Mouse (Mus musculus) hindbrain, embryonic 12.5 days (tissue): Measurements from ENCODE around the gene Terf2ip. TPM values are rescaled to one million over a fixed set of nuclear protein-coding genes. Genes with fewer than 3 reads are reported as not detected.

Experiments used
- ATAC-seq: fragments of 200-750 bp; cut with Nextera tagmentation; 2 replicates; pipeline ENCODE4 v1.8.0; 2017; ENCODE audit warnings: moderate TSS enrichment; ENCODE audit not compliant: low FRiP score
- H3K27ac ChIP-seq: fragments of 300-500 bp; sonication (generic); 2 replicates; pipeline ENCODE4 v1.5.1; 2016; ENCODE audit warnings: mild to moderate bottlenecking
- H3K27me3 ChIP-seq: fragments of 300-500 bp; sonication (generic); 2 replicates; pipeline ENCODE4 v1.6.1; 2016; ENCODE audit warnings: mild to moderate bottlenecking
- H3K36me3 ChIP-seq: fragments of 300-500 bp; sonication (generic); 2 replicates; pipeline ENCODE4 v1.6.1; 2016; ENCODE audit warnings: mild to moderate bottlenecking
- H3K4me1 ChIP-seq: fragments of 300-500 bp; sonication (generic); 2 replicates; pipeline ENCODE4 v1.6.1; 2016
- H3K4me2 ChIP-seq: fragments of 300-500 bp; sonication (generic); replicated peaks from 2 replicates; pipeline ENCODE4 v1.6.1; 2016; ENCODE audit warnings: mild to moderate bottlenecking
- H3K4me3 ChIP-seq: fragments of 300-500 bp; sonication (generic); 2 replicates; pipeline ENCODE4 v1.5.1; 2016; ENCODE audit warnings: mild to moderate bottlenecking
- H3K9ac ChIP-seq: fragments of 300-500 bp; sonication (generic); 2 replicates; pipeline ENCODE4 v1.6.1; 2016; ENCODE audit warnings: mild to moderate bottlenecking, moderate library complexity
- H3K9me3 ChIP-seq: fragments of 300-500 bp; sonication (generic); replicated peaks from 2 replicates; pipeline ENCODE4 v1.6.1; 2016; ENCODE audit warnings: mild to moderate bottlenecking
- WGBS: fragments of 180-500 bp; shearing (Covaris S2); methylation state at CpG from one replicate; pipeline ENCODE4 v1.1.7; 2016; 5-methylcytosine and 5-hydroxymethylcytosine counted together
- polyA plus RNA-seq: library from polyadenylated mRNA; unstranded; fragments of >200 nt; fragmentation: Nextera tagmentation; extraction: Ambion mirVana; gene quantifications from 2 replicates; pipeline ENCODE4 v1.2.1, GENCODE M21; 2016

Gene Terf2ip
- polyA plus RNA-seq, 1 experiment from 2014 or later = 41.0 TPM

DNA sequence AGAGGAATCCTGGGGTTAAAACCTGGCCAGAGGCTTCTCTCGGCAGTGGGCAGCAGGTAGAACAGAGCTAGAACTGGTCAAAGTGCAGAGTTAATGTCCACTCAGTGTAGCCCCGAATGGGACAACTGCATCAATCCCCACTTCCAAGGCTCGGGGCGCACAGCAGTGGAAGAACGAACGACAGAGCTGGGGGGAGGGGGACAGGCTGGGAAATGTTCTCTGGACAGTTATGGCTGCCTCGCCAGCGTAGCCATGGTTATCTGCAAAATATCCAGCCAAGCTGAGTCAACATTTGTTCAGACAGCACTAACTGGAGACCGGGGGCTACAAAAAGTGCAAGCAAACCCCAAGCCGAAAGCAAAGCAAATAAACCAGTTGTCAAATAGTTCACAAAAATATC is 33.1 kb upstream of the Terf2ip start:
- 74% methylated on average over 10 of the region's 10 CpGs for WGBS
- Histone ChIP-seq H3K27ac (no peak overlapping the region), H3K27me3 (no peaks in the 10 kb centered on the region), H3K4me3 (no peak overlapping the region), H3K9me3 (no peaks in the 10 kb centered on the region), H3K4me2 (no peak overlapping the region), H3K9ac (no peak overlapping the region), H3K4me1 (no peaks in the 10 kb centered on the region), H3K36me3 (peaks cover 57% of the 10 kb centered on the region)
- ATAC-seq = no peak

DNA sequence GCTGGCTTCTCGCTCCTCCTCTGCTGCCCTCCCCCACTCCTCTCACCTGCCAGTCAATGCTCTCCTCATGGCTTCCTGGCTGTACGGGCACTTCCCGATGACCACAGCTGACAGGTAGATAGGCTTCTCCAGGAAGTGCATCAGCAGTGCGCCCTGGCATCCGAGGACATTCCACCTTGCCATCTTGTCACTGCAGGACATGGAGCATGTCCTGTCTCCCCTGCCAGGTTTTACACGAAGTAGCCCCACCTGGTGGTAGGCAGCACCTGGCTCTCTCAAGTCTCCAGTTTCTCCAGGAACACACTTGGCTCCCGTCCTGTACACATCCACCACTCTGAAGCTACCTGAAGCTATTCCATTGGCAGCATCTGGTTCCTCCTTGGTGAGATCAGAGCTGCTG is 29.1 kb upstream of the Terf2ip start:
- Histone ChIP-seq H3K27me3 (no peaks in the 10 kb centered on the region), H3K4me2 (no peak overlapping the region), H3K9me3 (no peaks in the 10 kb centered on the region), H3K27ac (no peak overlapping the region), H3K9ac (no peak overlapping the region), H3K4me3 (no peak overlapping the region), H3K4me1 (no peaks in the 10 kb centered on the region), H3K36me3 (peaks cover 56% of the 10 kb centered on the region)
- WGBS = 81% methylated on average over 7 of the region's 7 CpGs
- no peak for ATAC-seq

DNA sequence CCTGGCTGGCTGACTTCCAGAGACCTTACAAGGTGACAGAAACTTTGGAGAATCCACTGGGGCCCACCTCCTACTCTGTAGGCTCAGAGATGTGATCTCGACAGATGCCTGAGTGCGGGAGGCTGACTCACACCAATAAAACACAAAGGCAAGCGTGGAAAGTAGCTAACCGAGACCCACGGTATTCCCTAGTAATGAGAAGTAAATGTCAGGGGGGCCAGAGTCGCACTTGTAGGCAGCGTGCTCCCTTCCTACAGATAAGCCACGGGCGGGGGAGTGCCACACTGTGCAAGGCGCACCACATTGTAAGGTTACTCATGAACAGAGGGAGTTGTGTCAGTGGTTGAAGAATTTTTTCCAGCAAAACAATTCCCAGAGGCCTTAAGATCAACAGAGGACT is 26.7 kb upstream of the Terf2ip start:
- Histone ChIP-seq H3K27me3 (no peaks in the 10 kb centered on the region), H3K4me3 (no peak overlapping the region), H3K9me3 (no peaks in the 10 kb centered on the region), H3K4me2 (no peak overlapping the region), H3K27ac (no peak overlapping the region), H3K36me3 (peaks cover 65% of the 10 kb centered on the region), H3K4me1 (no peaks in the 10 kb centered on the region), H3K9ac (no peak overlapping the region)
- 90% methylated on average over 10 of the region's 10 CpGs for WGBS
- no peak for ATAC-seq

DNA sequence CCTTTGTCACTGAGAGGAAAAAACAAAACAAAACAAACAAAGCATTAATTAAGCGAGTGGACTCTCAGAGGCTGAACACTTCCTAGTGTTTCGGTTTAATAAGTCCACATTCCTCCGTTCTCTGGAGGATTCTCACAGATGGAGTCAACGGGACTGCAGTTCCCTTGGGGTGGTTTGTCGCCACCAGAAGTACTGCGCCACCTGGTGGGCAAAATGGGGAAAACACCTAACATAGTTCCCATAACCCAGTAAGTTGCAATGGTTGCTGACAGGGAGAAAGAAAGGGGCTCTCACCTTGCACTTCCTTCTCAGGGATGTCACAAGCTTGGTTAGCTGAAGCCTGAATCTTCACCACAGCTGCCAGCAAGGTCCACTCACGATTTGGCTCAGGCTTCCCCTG is 21.3 kb upstream of the Terf2ip start:
- 19% methylated on average over 7 of the region's 7 CpGs for WGBS
- no peak for ATAC-seq
- Histone ChIP-seq H3K4me2 (no peak overlapping the region), H3K27ac (no peak overlapping the region), H3K4me1 (peaks cover 8% of the 10 kb centered on the region), H3K36me3 (peaks cover 56% of the 10 kb centered on the region), H3K27me3 (no peaks in the 10 kb centered on the region), H3K9ac (no peak overlapping the region), H3K9me3 (no peaks in the 10 kb centered on the region), H3K4me3 (no peak overlapping the region)

DNA sequence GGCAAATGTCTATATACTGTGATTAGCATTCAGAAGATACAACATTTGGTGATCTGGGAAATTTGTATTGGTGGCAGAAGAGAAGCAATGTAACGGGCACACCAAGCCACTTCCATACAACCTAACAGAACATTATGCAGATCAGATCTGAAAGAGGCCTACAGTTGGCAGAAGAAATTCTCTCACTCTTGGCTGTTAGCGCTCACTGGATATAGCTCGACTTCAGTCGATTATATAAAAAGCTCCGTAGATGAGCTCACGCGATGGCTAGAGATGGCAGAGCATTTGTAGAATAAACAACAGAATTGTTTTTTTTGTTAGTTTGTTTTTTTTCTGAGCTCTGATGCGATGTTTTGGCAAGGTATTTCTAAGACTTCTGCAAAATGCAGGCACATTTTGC is 19.9 kb upstream of the Terf2ip start:
- no peak for ATAC-seq
- Histone ChIP-seq H3K36me3 (peaks cover 59% of the 10 kb centered on the region), H3K27ac (no peak overlapping the region), H3K4me2 (peak overlapping the region; percentile 70), H3K27me3 (no peaks in the 10 kb centered on the region), H3K4me1 (peaks cover 8% of the 10 kb centered on the region), H3K9me3 (no peaks in the 10 kb centered on the region), H3K9ac (peak overlapping the region; percentile 87), H3K4me3 (peak overlapping the region; percentile 75)
- WGBS = 75% methylated on average over 8 of the region's 8 CpGs

DNA sequence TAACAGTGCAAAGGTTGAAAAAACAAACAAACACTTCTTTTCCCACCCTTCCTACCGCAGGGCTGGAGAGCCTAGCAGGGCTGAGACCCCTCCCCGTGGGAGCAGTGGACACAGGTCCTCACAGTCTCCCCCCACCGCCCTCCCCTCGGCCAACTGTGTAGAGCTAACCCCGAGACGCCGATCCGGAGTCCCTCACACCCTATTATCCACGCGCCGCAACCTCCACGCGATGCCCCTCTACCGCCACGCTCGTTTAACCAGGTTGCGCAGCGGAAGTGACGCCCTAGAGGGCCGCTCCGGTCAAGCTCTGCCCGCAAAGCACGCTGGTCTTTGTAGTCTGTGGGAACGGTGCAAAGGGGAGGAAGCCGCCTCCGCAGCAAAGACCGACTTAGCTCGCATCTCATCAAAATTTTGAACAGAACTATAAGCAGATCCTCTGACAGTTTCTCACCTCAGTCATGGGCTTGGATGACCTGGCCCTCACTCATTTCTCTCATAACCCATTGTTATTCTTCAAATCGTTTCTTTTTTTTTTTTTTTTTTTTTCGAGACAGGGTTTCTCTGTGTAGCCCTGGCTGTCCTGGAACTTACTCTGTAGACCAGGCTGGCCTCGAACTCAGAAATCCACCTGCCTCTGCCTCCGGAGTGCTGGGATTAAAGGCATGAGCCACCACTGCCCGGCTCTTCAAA is 19.0 kb upstream of the Terf2ip start, which contains the start of gene Adat1:
Adat1 (minus strand) TSS at position 290 of the 690 bp plus-strand sequence.
- Histone ChIP-seq H3K9ac (peak within 1 kb of the TSS; percentile 87), H3K27ac (peak within 1 kb of the TSS; percentile 35; the same call in 1 of the 2 replicates)

DNA sequence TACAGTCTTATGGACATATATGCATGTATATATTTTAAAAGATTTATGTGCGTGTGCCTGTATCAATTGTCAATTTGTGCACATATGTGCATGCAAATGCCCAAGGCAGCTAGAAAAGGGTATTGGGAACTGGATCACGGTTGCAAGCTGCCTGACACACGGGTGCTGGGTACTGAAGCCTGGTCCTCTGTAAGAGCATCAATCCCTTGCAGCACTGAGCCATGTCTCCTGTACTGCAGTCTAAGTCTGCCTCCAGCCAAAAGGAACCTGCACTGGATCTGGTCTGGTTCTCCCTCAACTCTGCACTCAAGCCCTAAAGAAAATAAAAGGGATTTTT is 18.5 kb upstream of the Terf2ip start:
- ATAC-seq = peak; percentile 35; the same call in 1 of the 2 replicates
- Histone ChIP-seq H3K27ac (no peak overlapping the region), H3K9ac (no peak overlapping the region), H3K9me3 (no peaks in the 10 kb centered on the region), H3K36me3 (peaks cover 62% of the 10 kb centered on the region), H3K27me3 (no peaks in the 10 kb centered on the region), H3K4me3 (no peak overlapping the region), H3K4me2 (peak overlapping the region; percentile 70; the same call in 1 of the 2 replicates), H3K4me1 (peaks cover 8% of the 10 kb centered on the region)
- WGBS = 81% methylated on average over 3 of the region's 3 CpGs

More for the DNA sequence above, 19.0 kb upstream of the Terf2ip start, which contains the start of gene Adat1:
- 4% methylated on average over 32 of the region's 33 CpGs for WGBS
- H3K4me1 ChIP-seq = peaks cover 8% of the 10 kb centered on the region
- peaks cover 62% of the 10 kb centered on the region for H3K36me3 ChIP-seq
- peak within 1 kb of the TSS; percentile 75 for H3K4me3 ChIP-seq
- peak within 1 kb of the TSS; percentile 70 for H3K4me2 ChIP-seq
- peak; percentile 96 for ATAC-seq
- no peaks in the 10 kb centered on the region for H3K9me3 ChIP-seq
- no peaks in the 10 kb centered on the region for H3K27me3 ChIP-seq

DNA sequence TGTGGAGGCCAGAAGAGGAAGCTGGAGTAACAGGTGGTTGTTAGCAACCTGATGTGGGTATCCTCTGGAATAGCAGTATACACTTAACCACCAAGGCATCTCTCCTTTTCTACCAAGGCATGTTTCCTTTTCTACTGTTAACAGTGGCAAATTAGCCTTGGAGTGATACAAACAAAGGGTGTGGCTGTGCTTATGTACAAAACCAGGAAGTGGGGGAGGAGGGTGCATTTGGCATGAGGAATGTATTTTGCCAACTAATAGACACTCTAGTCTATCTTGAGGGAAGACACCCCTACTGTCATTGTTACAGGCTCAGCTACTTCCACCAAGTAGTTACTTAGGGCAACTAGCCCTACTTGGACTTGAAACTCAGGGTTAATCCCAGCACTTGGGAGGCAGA is 6.4 kb upstream of the Terf2ip start:
- Histone ChIP-seq H3K4me2 (no peak overlapping the region), H3K27ac (no peak overlapping the region), H3K27me3 (no peaks in the 10 kb centered on the region), H3K4me3 (no peak overlapping the region), H3K9me3 (no peaks in the 10 kb centered on the region), H3K4me1 (no peaks in the 10 kb centered on the region), H3K36me3 (peaks cover 64% of the 10 kb centered on the region), H3K9ac (no peak overlapping the region)
- ATAC-seq = no peak

DNA sequence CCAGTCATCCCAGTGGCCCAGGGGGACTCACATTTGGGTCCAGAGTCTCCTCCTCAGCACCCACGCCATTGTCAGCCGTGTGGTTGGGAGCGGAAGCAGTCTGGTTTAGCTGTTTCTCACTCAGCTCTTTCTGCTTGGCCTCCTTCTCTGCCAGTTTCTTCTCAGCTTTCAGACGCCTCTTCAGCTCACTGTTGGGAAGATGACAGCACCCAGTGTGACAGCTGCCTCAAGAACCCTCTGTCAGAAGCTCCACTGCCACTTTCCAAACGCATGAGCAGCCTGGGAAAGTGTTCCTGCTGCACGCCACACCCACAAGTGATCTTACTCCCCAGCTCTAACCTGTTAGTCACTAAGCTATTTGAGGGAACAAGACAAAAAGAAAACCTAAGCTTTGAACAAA is 5.6 kb upstream of the Terf2ip start:
- H3K36me3 ChIP-seq = peaks cover 55% of the 10 kb centered on the region
- H3K4me2 ChIP-seq = no peak overlapping the region
- WGBS = 92% methylated on average over 6 of the region's 6 CpGs
- H3K9me3 ChIP-seq = no peaks in the 10 kb centered on the region
- no peak overlapping the region for H3K4me3 ChIP-seq
- H3K9ac ChIP-seq = no peak overlapping the region
- peaks cover 8% of the 10 kb centered on the region for H3K4me1 ChIP-seq
- H3K27ac ChIP-seq = no peak overlapping the region
- H3K27me3 ChIP-seq = no peaks in the 10 kb centered on the region
- ATAC-seq = no peak

DNA sequence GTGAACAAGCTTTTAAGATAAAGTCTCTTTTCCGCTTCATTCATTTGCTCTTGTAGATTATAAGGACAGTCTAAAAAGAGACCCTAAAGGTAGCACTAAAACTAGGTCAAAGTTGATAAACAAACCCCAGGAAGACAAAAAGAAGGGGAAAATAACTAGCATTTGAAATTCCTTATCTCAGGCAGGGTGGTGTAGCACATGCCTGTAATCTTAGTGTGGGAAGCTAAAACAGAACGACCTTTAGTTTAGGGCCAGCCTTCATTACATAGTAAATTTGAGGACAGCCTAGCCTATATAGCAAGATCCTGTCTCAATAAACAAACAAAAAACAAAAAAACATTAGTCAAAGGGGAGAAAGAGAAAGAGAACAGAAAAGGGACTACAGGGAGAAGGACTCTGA is 3.5 kb upstream of the Terf2ip start:
- Histone ChIP-seq H3K4me3 (no peak overlapping the region), H3K9ac (no peak overlapping the region), H3K9me3 (no peaks in the 10 kb centered on the region), H3K4me1 (peaks cover 14% of the 10 kb centered on the region), H3K27ac (no peak overlapping the region), H3K27me3 (no peaks in the 10 kb centered on the region), H3K4me2 (no peak overlapping the region), H3K36me3 (peaks cover 34% of the 10 kb centered on the region)
- no peak for ATAC-seq
- WGBS = 97% methylated on average over 2 of the region's 2 CpGs

DNA sequence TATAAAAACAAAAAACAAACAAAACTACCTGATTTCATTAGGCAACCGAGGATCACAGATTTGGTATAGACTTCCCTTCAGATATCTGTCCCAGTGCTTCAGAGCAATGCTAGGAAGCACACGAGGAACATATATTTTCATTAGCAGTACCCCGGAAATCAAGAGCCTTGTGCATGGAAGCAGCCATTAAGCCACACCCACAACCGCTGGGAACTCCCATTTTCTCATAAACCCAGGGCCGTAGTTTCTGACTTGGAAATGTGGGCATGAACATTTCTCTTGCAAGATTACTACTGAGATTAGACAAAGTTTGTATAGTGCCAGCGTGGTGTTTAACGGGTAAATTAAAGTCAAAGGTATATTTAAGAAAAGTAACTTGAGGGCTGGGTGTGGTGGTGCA is 1.6 kb upstream of the Terf2ip start:
- Histone ChIP-seq H3K9me3 (no peaks in the 10 kb centered on the region), H3K4me1 (peaks cover 21% of the 10 kb centered on the region), H3K9ac (no peak overlapping the region), H3K27me3 (no peaks in the 10 kb centered on the region), H3K4me2 (no peak overlapping the region), H3K27ac (no peak overlapping the region), H3K4me3 (no peak overlapping the region), H3K36me3 (peaks cover 18% of the 10 kb centered on the region)
- no peak for ATAC-seq
- 91% methylated on average over 7 of the region's 7 CpGs for WGBS

DNA sequence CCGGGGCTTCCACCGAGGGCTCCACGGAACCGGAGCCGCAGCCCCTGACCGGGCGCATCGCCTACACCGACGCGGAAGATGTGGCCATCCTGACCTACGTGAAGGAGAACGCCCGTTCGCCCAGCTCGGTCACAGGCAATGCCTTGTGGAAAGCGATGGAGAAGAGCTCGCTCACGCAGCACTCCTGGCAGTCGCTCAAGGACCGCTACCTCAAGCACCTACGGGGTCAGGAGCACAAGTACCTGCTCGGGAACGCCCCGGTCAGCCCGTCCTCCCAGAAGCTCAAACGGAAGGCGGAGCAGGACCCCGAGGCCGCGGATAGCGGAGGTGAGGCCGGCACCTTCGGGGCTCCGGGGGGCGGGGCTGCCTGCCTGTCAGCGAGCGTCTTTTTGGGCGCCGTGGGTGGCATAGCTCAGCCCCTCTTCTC is 631 bp downstream of the Terf2ip start:
- peak overlapping the region; percentile 97 for H3K4me3 ChIP-seq
- H3K9me3 ChIP-seq = no peaks in the 10 kb centered on the region
- H3K36me3 ChIP-seq = peaks cover 11% of the 10 kb centered on the region; the same call in 1 of the 2 replicates
- H3K27me3 ChIP-seq = no peaks in the 10 kb centered on the region
- peaks cover 21% of the 10 kb centered on the region for H3K4me1 ChIP-seq
- H3K27ac ChIP-seq = peak overlapping the region; percentile 86
- H3K9ac ChIP-seq = peak overlapping the region; percentile 94
- H3K4me2 ChIP-seq = peak overlapping the region; percentile 90
- under 1% methylated on average over 39 of the region's 40 CpGs for WGBS
- peak; percentile 68 for ATAC-seq

DNA sequence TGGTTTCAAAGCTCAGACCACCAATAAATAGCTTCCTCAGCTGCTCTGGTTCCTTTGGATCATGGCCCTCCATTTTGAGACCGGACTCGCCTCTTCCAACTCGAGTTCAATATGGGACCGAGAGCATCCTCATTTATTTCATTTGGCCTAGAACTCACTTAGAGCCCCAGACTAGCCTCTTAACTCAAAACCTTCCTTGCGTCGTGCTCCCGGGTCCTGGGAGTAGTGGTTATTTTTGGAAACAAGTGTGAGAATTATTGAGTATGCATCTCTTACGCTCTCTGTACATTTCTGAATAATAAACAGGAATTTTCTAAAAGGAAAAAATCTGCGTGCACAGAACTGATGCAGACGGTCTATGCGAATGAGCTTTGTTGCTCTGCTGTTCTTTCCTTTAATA is 3.7 kb downstream of the Terf2ip start, which contains the start of gene Gm6793:
Gm6793 (minus strand) TSS at position 101 of the 400 bp plus-strand sequence.
- Histone ChIP-seq H3K27me3 (no peaks in the 10 kb centered on the region), H3K4me2 (no peak within 1 kb of the TSS), H3K9me3 (no peaks in the 10 kb centered on the region), H3K36me3 (peaks cover 28% of the 10 kb centered on the region), H3K9ac (no peak within 1 kb of the TSS), H3K4me1 (peaks cover 20% of the 10 kb centered on the region), H3K4me3 (no peak within 1 kb of the TSS), H3K27ac (no peak within 1 kb of the TSS)
- 95% methylated on average over 11 of the region's 11 CpGs for WGBS
- ATAC-seq = no peak
